Mouse (Mus musculus) brain, embryonic 14.5 days (tissue): ENCODE measurements around the gene Ttll6. TPM values are rescaled to one million over a fixed set of nuclear protein-coding genes. Genes with fewer than 3 reads are reported as not detected.
A peak's percentile ranks its signal among the peaks of the same experiment; 100 is the strongest.

Experiments used
- DNase-seq: peaks from one replicate; pipeline ENCODE4 v3.0.0-alpha.2; 2011; ENCODE audit warnings: low read depth
- CTCF ChIP-seq: fragments of 200-500 bp; IDR thresholded peaks from 2 replicates; pipeline ENCODE4 v1.5.1; 2012; ENCODE audit warnings: inconsistent platforms, mild to moderate bottlenecking, moderate library complexity, borderline replicate concordance; ENCODE audit not compliant: insufficient read depth, insufficient read length; ENCODE audit errors: extremely low read depth
- POLR2A ChIP-seq: fragments of 200-500 bp; IDR thresholded peaks from 2 replicates; pipeline ENCODE4 v1.6.1; 2012; ENCODE audit warnings: mild to moderate bottlenecking, inconsistent platforms, borderline replicate concordance; ENCODE audit not compliant: poor library complexity, insufficient read depth, insufficient read length, severe bottlenecking; ENCODE audit errors: extremely low read depth
- polyA plus RNA-seq: library from polyadenylated mRNA; depleted of rRNA; stranded (reverse); fragments of >200 nt; gene quantifications from 2 replicates; pipeline ENCODE4 v1.2.3, GENCODE M21; 2012; rRNA removed

Gene Ttll6
- polyA plus RNA-seq, 1 experiment = 0.86 TPM

DNA sequence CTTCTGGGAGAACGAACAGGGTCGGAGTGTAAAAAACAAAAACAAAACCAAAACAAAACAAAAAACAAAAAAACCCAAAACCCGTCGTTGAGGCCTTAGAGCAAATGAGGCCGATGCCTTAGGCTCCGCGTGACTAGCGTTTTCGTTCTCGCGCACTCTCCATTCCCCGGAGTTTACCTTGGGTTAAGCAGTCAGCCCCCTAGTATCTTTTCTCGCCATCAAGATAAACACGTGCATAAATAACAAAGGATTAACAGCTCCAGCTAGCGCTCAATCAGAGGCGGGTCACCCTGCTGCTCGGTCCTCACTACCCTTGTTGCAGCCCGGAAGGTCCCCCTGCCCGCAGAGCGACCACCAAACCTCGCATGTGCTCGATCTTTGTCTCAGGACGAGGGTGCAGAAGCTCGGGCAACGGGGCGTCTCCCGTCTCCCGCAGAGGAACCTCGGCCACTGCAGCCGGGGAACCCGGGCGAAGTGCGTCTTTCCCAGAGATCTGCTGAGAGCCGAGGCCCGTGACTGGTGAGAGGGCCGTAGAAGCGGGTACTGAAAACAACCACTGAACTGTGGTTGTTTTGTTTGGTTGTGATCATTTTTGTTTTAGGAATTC lies 69.7 kb downstream of the Ttll6 start:
- no peak for TF ChIP-seq CTCF
- no peak for TF ChIP-seq POLR2A
- DNase-seq = peak; percentile 39

DNA sequence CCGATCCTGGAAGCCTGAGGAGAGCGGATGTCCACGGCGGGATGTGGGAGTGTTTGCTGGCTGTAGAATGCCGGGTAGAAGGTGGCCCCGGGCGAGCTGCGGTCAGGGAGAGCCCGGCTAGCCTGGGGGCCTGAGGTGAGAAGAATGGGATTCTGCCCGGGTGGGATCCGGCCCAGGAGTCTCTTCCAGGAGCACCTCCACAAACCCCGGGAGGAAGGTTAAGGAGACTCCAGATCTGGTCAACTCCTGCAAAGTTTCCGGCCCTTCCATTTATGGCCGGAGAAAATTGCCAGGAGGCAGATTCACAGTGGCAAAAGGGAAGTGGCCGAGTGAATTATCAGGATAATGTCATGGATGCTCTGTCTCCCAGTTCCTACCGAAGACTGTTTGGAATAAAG lies 70.2 kb downstream of the Ttll6 start:
- no peak for DNase-seq
- TF ChIP-seq CTCF (no peak), POLR2A (no peak)

DNA sequence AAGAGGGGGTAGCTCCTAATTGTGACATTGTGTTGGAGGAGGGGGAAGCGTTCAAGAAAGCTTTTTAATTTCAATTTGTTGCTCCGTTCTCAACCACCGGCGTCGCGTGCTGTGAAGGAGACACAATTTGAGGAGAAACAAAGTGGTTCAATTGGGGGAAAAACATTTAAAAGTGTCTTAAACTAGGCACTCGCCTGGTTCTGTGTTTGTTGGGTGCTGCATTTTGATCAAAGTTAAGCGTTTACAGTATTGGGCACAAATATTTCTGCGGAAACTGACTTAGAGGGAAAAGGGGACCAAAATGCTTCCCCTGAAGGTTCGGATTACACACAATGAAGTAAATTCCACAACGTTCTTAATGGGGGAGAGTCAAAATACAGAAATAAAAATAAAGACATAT lies 70.8 kb downstream of the Ttll6 start:
- TF ChIP-seq POLR2A (no peak), CTCF (no peak)
- no peak for DNase-seq

DNA sequence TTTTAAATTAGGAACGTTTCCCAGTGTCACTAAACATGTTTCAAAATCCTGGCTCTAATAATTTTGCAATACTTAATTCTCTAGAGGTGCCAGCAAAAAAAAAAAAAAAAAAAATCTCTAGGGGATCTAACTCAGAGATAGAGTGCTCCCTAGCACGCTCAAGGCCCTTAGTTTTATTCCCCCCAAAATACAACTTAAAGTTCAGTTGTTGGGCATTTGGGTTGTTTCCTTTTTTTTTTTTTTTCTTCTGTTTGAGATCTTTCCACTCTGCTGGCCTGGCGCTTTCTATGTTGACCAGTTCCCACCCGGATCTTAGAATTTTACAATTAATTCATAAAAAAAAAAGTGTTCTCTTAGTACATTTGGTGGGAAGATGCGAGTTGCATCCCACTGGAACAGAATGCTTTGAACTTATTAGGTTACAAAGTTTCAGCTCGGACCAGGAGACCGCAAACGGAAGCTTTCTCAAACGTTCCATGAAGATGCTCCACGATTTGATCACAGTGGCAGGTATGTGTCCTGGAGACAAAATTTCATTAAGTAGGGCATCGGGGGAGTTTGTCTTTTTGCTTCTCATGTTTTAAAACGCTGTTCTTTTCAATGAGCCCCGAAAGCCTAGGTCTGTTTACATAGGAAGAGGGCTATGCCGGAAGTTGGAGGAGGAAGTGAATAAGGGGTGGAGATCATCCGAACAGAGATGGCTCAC lies 72.0 kb downstream of the Ttll6 start:
- no peak for DNase-seq
- no peak for TF ChIP-seq POLR2A
- no peak for TF ChIP-seq CTCF

Other genes starting within 250 kb of the Ttll6 start
- gene B4galnt2, start 218.9 kb upstream of the Ttll6 start, polyA plus RNA-seq = 0.06 TPM in 1 of 2 replicates, not detected in the other
- gene Igf2bp1, start 127.8 kb upstream of the Ttll6 start, polyA plus RNA-seq = 11.9 and 13.4 TPM in 2 replicates
- gene Gip, start 109.2 kb upstream of the Ttll6 start, polyA plus RNA-seq = not detected in 2 replicates
- 52.7 and 60.8 TPM in 2 replicates for gene Snf8, start 98.9 kb upstream of the Ttll6 start, polyA plus RNA-seq
- 57.9 and 62.6 TPM in 2 replicates for gene Ube2z, start 68.4 kb upstream of the Ttll6 start, polyA plus RNA-seq
- 312 and 344 TPM in 2 replicates for gene Atp5g1, start 58.1 kb upstream of the Ttll6 start, polyA plus RNA-seq
- gene Calcoco2, start 21.8 kb upstream of the Ttll6 start, polyA plus RNA-seq = not detected in 2 replicates
- not detected in 2 replicates for gene Hoxb13, start 60.5 kb downstream of the Ttll6 start, polyA plus RNA-seq
- gene Hoxb9, start 137.7 kb downstream of the Ttll6 start, polyA plus RNA-seq = 0.04 and 0.06 TPM in 2 replicates
- gene Hoxb8, start 148.1 kb downstream of the Ttll6 start, polyA plus RNA-seq = 0.38 and 19.0 TPM in 2 replicates
- gene Hoxb7, start 152.8 kb downstream of the Ttll6 start, polyA plus RNA-seq = 0.11 and 2.4 TPM in 2 replicates
- 0.68 and 14.3 TPM in 2 replicates for gene Hoxb6, start 158.7 kb downstream of the Ttll6 start, polyA plus RNA-seq
- gene Hoxb5, start 169.6 kb downstream of the Ttll6 start, polyA plus RNA-seq = 3.3 and 43.9 TPM in 2 replicates
- 0.72 and 6.6 TPM in 2 replicates for gene Hoxb4, start 184.5 kb downstream of the Ttll6 start, polyA plus RNA-seq
- gene Hoxb3, start 189.5 kb downstream of the Ttll6 start, polyA plus RNA-seq = 4.6 and 41.7 TPM in 2 replicates
- gene Hoxb2, start 216.7 kb downstream of the Ttll6 start, polyA plus RNA-seq = 3.6 and 18.5 TPM in 2 replicates
- 0.04 TPM in 1 of 2 replicates, not detected in the other for gene Hoxb1, start 232.0 kb downstream of the Ttll6 start, polyA plus RNA-seq